Mouse (Mus musculus): ENCODE results near the gene Wdr93. TPM values are rescaled to one million over a fixed set of nuclear protein-coding genes. Genes with fewer than 3 reads are reported as not detected.

Wdr93 gene
- total RNA-seq, 4 experiments from 2014 or later = 0.99 to 1.6 (median 1.3) TPM

GRCm38 (mm10) chr7:79802037-79802436 is 59.1 kb downstream of the Wdr93 start:
- DNase-seq = no peak

GRCm38 (mm10) chr7:79803887-79804286 is 60.9 kb downstream of the Wdr93 start:
- peak; percentile 70 for DNase-seq

- DNase-seq = peak; percentile 43
Observed at GRCm38 (mm10) chr7:79808561-79808960, 65.6 kb downstream of the Wdr93 start.

- peak; percentile 50 for DNase-seq
Observed at GRCm38 (mm10) chr7:79810611-79811506, 67.9 kb downstream of the Wdr93 start, which contains the start of gene Mesp2. Gene Mesp2, plus strand, starts transcription at chr7:79810727.

GRCm38 (mm10) chr7:79813409-79813808 is 70.4 kb downstream of the Wdr93 start:
- DNase-seq = no peak

GRCm38 (mm10) chr7:79818321-79818720 is 75.4 kb downstream of the Wdr93 start:
- no peak for DNase-seq

GRCm38 (mm10) chr7:79819515-79819914 is 76.6 kb downstream of the Wdr93 start:
- no peak for DNase-seq

GRCm38 (mm10) chr7:79819996-79820395 is 77.0 kb downstream of the Wdr93 start:
- no peak for DNase-seq

GRCm38 (mm10) chr7:79822092-79822695 is 79.2 kb downstream of the Wdr93 start:
- no peak for DNase-seq

GRCm38 (mm10) chr7:79828341-79828740 is 85.4 kb downstream of the Wdr93 start:
- DNase-seq = no peak

- no peak for DNase-seq
Observed at GRCm38 (mm10) chr7:79831145-79831544, 88.2 kb downstream of the Wdr93 start.

- DNase-seq = no peak
Observed at GRCm38 (mm10) chr7:79831585-79831984, 88.6 kb downstream of the Wdr93 start.

GRCm38 (mm10) chr7:79832980-79833379 is 90.0 kb downstream of the Wdr93 start:
- no peak for DNase-seq

- no peak for DNase-seq
Observed at GRCm38 (mm10) chr7:79835196-79835595, 92.2 kb downstream of the Wdr93 start.

Other genes starting within 250 kb of the Wdr93 start
- gene Rhcg, start 125.5 kb upstream of the Wdr93 start, total RNA-seq (2022) = 10 to 100 TPM; 28.1 to 57.4 (median 34.7) TPM
- gene Ticrr, start 83.0 kb upstream of the Wdr93 start, total RNA-seq (2022) = under 1 TPM; 0.05 to 0.59 (median 0.12) TPM
- gene Kif7, start 27.4 kb upstream of the Wdr93 start, total RNA-seq (2022) = 1 to 10 TPM; 2.8 to 6.4 (median 4.2) TPM
- gene Plin1, start 10.3 kb upstream of the Wdr93 start, total RNA-seq (2022) = 100 to 1,000 TPM; 277 to 564 (median 391) TPM
- 10 to 100 TPM; 52.5 to 60.1 (median 54.5) TPM for gene Pex11a, start within 50 bp of the Wdr93 start, total RNA-seq (2022)
- not detected for gene Mesp1, start 50.6 kb downstream of the Wdr93 start, total RNA-seq (2022)
- gene Mesp2, start 67.6 kb downstream of the Wdr93 start, total RNA-seq (2022) = 1 to 10 TPM in 1 of 4 experiments, under 1 TPM in 3; 0.41 to 1.5 (median 0.62) TPM
- gene Anpep, start 117.9 kb downstream of the Wdr93 start, total RNA-seq (2022) = 10 to 100 TPM; 10.5 to 21.9 (median 15.4) TPM
- gene Ap3s2, start 177.5 kb downstream of the Wdr93 start, total RNA-seq (2022) = 10 to 100 TPM; 27.3 to 32.1 (median 30.7) TPM
- 10 to 100 TPM; 16.9 to 27.6 (median 22.9) TPM for gene Arpin, start 192.2 kb downstream of the Wdr93 start, total RNA-seq (2022)